Mouse (Mus musculus) ovary, postnatal 14 days (tissue): ENCODE results near the gene Fgfrl1.

Experiments used
- DNase-seq: peaks from one replicate; pipeline ENCODE4 v3.0.0; 2022; ENCODE audit warnings: low spot score

The Fgfrl1 gene

GRCm38 (mm10) chr5:108692271-108692670, at the start of gene Fgfrl1:
TSS of gene Fgfrl1 (plus strand) at chr5:108692382.
- DNase-seq = peak; percentile 49

GRCm38 (mm10) chr5:108643674-108644073, 48.5 kb upstream of the Fgfrl1 start:
- no peak for DNase-seq

GRCm38 (mm10) chr5:108645651-108646342, 46.4 kb upstream of the Fgfrl1 start:
- DNase-seq = no peak

- no peak for DNase-seq
Measured at GRCm38 (mm10) chr5:108646343-108646660, 45.9 kb upstream of the Fgfrl1 start.

GRCm38 (mm10) chr5:108647311-108647710, 44.9 kb upstream of the Fgfrl1 start:
- DNase-seq = no peak

GRCm38 (mm10) chr5:108647820-108648465, 44.2 kb upstream of the Fgfrl1 start:
- no peak for DNase-seq

- DNase-seq = no peak
Measured at GRCm38 (mm10) chr5:108648937-108649576, 43.1 kb upstream of the Fgfrl1 start.

GRCm38 (mm10) chr5:108650341-108650740, 41.8 kb upstream of the Fgfrl1 start:
- no peak for DNase-seq

GRCm38 (mm10) chr5:108651136-108651720, 41.0 kb upstream of the Fgfrl1 start:
- DNase-seq = no peak

GRCm38 (mm10) chr5:108651823-108652222, 40.4 kb upstream of the Fgfrl1 start:
- no peak for DNase-seq

- DNase-seq = no peak
Measured at GRCm38 (mm10) chr5:108653341-108653740, 38.8 kb upstream of the Fgfrl1 start.

- no peak for DNase-seq
Measured at GRCm38 (mm10) chr5:108654444-108654990, 37.7 kb upstream of the Fgfrl1 start.

- no peak for DNase-seq
Measured at GRCm38 (mm10) chr5:108655381-108655780, 36.8 kb upstream of the Fgfrl1 start.

GRCm38 (mm10) chr5:108655891-108656650, 36.1 kb upstream of the Fgfrl1 start:
- DNase-seq = no peak

- DNase-seq = no peak
Measured at GRCm38 (mm10) chr5:108657406-108657805, 34.8 kb upstream of the Fgfrl1 start.

GRCm38 (mm10) chr5:108658611-108659010, 33.6 kb upstream of the Fgfrl1 start:
- DNase-seq = no peak

GRCm38 (mm10) chr5:108659698-108660631, 32.2 kb upstream of the Fgfrl1 start, which contains the start of gene Idua:
TSS of gene Idua (plus strand) at chr5:108660331.
- no peak for DNase-seq

- DNase-seq = peak; percentile 84
Measured at GRCm38 (mm10) chr5:108660632-108661268, 31.4 kb upstream of the Fgfrl1 start.

- no peak for DNase-seq
Measured at GRCm38 (mm10) chr5:108662772-108663171, 29.4 kb upstream of the Fgfrl1 start.

GRCm38 (mm10) chr5:108665066-108665465, 27.1 kb upstream of the Fgfrl1 start:
- no peak for DNase-seq
